Mouse (Mus musculus) megakaryocyte, embryonic 14.5 days (primary cell): ENCODE results near the gene Cd40lg. TPM values are rescaled to one million over a fixed set of nuclear protein-coding genes. Genes with fewer than 3 reads are reported as not detected.

Experiments used
- H3K27me3 ChIP-seq: replicated peaks from 2 replicates; pipeline ENCODE3; 2012; ENCODE audit warnings: inconsistent platforms
- H3K36me3 ChIP-seq: replicated peaks from 2 replicates; pipeline ENCODE3; 2012; ENCODE audit warnings: low read length, inconsistent platforms, mixed read lengths
- H3K4me1 ChIP-seq: 2 replicates; pipeline ENCODE4 v1.6.1; 2012; ENCODE audit warnings: inconsistent platforms
- H3K4me3 ChIP-seq: replicated peaks from 2 replicates; pipeline ENCODE3; 2012; ENCODE audit warnings: moderate library complexity, mild to moderate bottlenecking, inconsistent platforms
- H3K9me3 ChIP-seq: 2 replicates; pipeline ENCODE4 v1.6.1; 2012; ENCODE audit warnings: inconsistent platforms
- FLI1 ChIP-seq: IDR thresholded peaks from 2 replicates; pipeline ENCODE4 v1.6.1; 2012; ENCODE audit warnings: low read length, inconsistent platforms, mixed read lengths
- GATA1 ChIP-seq: IDR thresholded peaks from 3 replicates; pipeline ENCODE4 v1.6.1; 2012; ENCODE audit warnings: mixed read lengths, low read length, inconsistent platforms, borderline replicate concordance
- polyA plus RNA-seq: library from polyadenylated mRNA; stranded (reverse); fragments of >175 nt; gene quantifications from 2 replicates; pipeline ENCODE4 v1.2.3, GENCODE M21; 2012; ENCODE audit warnings: low replicate concordance; ENCODE audit not compliant: insufficient read depth

Gene Cd40lg
- polyA plus RNA-seq, 1 experiment: not detected

GRCm38 (mm10) chrX:57200397-57200796 lies 11.5 kb upstream of the Cd40lg start:
- Histone ChIP-seq H3K9me3 (no peaks in the 10 kb centered on the region), H3K4me3 (no peak overlapping the region), H3K27me3 (peaks cover 17% of the 10 kb centered on the region), H3K36me3 (no peaks in the 10 kb centered on the region), H3K4me1 (no peaks in the 10 kb centered on the region)
- TF ChIP-seq FLI1 (no peak), GATA1 (no peak)

GRCm38 (mm10) chrX:57210591-57210990 lies 1.4 kb upstream of the Cd40lg start:
- Histone ChIP-seq H3K9me3 (no peaks in the 10 kb centered on the region), H3K27me3 (peaks cover 21% of the 10 kb centered on the region), H3K36me3 (no peaks in the 10 kb centered on the region), H3K4me3 (no peak overlapping the region), H3K4me1 (no peaks in the 10 kb centered on the region; the same call in 1 of the 2 replicates)
- TF ChIP-seq GATA1: no peak
- no peak for TF ChIP-seq FLI1

GRCm38 (mm10) chrX:57212862-57213261 lies 919 bp downstream of the Cd40lg start:
- Histone ChIP-seq H3K36me3 (no peaks in the 10 kb centered on the region), H3K4me1 (no peaks in the 10 kb centered on the region), H3K27me3 (peaks cover 24% of the 10 kb centered on the region), H3K9me3 (no peaks in the 10 kb centered on the region), H3K4me3 (no peak overlapping the region)
- TF ChIP-seq FLI1: no peak
- no peak for TF ChIP-seq GATA1

- Histone ChIP-seq H3K27me3 (peaks cover 17% of the 10 kb centered on the region), H3K4me3 (no peak overlapping the region), H3K4me1 (no peaks in the 10 kb centered on the region), H3K9me3 (no peaks in the 10 kb centered on the region), H3K36me3 (no peaks in the 10 kb centered on the region)
- TF ChIP-seq GATA1 (no peak), FLI1 (no peak)
Measured at GRCm38 (mm10) chrX:57215495-57215894, 3.6 kb downstream of the Cd40lg start.

- no peak for TF ChIP-seq FLI1
- TF ChIP-seq GATA1: no peak
- H3K4me1 ChIP-seq: no peaks in the 10 kb centered on the region
- peaks cover 13% of the 10 kb centered on the region for H3K27me3 ChIP-seq
- no peaks in the 10 kb centered on the region for H3K9me3 ChIP-seq
- no peak overlapping the region for H3K4me3 ChIP-seq
- no peaks in the 10 kb centered on the region for H3K36me3 ChIP-seq
Measured at GRCm38 (mm10) chrX:57216271-57216670, 4.3 kb downstream of the Cd40lg start.

GRCm38 (mm10) chrX:57219563-57219962 lies 7.6 kb downstream of the Cd40lg start:
- TF ChIP-seq FLI1 (no peak), GATA1 (no peak)
- Histone ChIP-seq H3K36me3 (no peaks in the 10 kb centered on the region), H3K4me1 (no peaks in the 10 kb centered on the region), H3K9me3 (no peaks in the 10 kb centered on the region), H3K27me3 (peaks cover 17% of the 10 kb centered on the region), H3K4me3 (no peak overlapping the region)

GRCm38 (mm10) chrX:57221881-57222280 lies 9.9 kb downstream of the Cd40lg start:
- TF ChIP-seq FLI1: no peak
- TF ChIP-seq GATA1: no peak
- Histone ChIP-seq H3K36me3 (no peaks in the 10 kb centered on the region), H3K9me3 (no peaks in the 10 kb centered on the region), H3K27me3 (peaks cover 16% of the 10 kb centered on the region), H3K4me3 (no peak overlapping the region), H3K4me1 (no peaks in the 10 kb centered on the region)

- TF ChIP-seq FLI1 (no peak), GATA1 (no peak)
- Histone ChIP-seq H3K4me1 (0 out of 2 replicates have a peak, but pooled peaks cover 5% of the 10 kb centered on the region), H3K4me3 (no peak overlapping the region), H3K36me3 (no peaks in the 10 kb centered on the region), H3K9me3 (no peaks in the 10 kb centered on the region), H3K27me3 (peaks cover 16% of the 10 kb centered on the region)
Measured at GRCm38 (mm10) chrX:57223301-57223700, 11.4 kb downstream of the Cd40lg start.

GRCm38 (mm10) chrX:57228178-57228577 lies 16.2 kb downstream of the Cd40lg start:
- H3K36me3 ChIP-seq: peaks cover 8% of the 10 kb centered on the region
- peak overlapping the region; percentile 74 for H3K4me3 ChIP-seq
- H3K4me1 ChIP-seq: 0 out of 2 replicates have a peak, but pooled peaks cover 5% of the 10 kb centered on the region
- H3K9me3 ChIP-seq: no peaks in the 10 kb centered on the region
- TF ChIP-seq GATA1 (no peak), FLI1 (no peak)
- H3K27me3 ChIP-seq: peaks cover 12% of the 10 kb centered on the region

- H3K4me1 ChIP-seq: no peaks in the 10 kb centered on the region
- TF ChIP-seq GATA1 (no peak), FLI1 (no peak)
- H3K9me3 ChIP-seq: no peaks in the 10 kb centered on the region
- peaks cover 12% of the 10 kb centered on the region for H3K27me3 ChIP-seq
- H3K36me3 ChIP-seq: peaks cover 18% of the 10 kb centered on the region
- H3K4me3 ChIP-seq: no peak overlapping the region
Measured at GRCm38 (mm10) chrX:57233596-57233995, 21.7 kb downstream of the Cd40lg start.

GRCm38 (mm10) chrX:57235982-57236381 lies 24.0 kb downstream of the Cd40lg start:
- Histone ChIP-seq H3K27me3 (peaks cover 8% of the 10 kb centered on the region), H3K4me3 (no peak overlapping the region), H3K4me1 (no peaks in the 10 kb centered on the region), H3K9me3 (no peaks in the 10 kb centered on the region), H3K36me3 (peaks cover 18% of the 10 kb centered on the region)
- TF ChIP-seq GATA1 (no peak), FLI1 (no peak)

GRCm38 (mm10) chrX:57238572-57238971 lies 26.6 kb downstream of the Cd40lg start:
- H3K27me3 ChIP-seq: peaks cover 3% of the 10 kb centered on the region
- H3K4me1 ChIP-seq: no peaks in the 10 kb centered on the region
- TF ChIP-seq GATA1 (no peak), FLI1 (no peak)
- no peaks in the 10 kb centered on the region for H3K9me3 ChIP-seq
- H3K36me3 ChIP-seq: peaks cover 12% of the 10 kb centered on the region
- no peak overlapping the region for H3K4me3 ChIP-seq
